Mouse (Mus musculus) midbrain, embryonic 11.5 days (tissue): ENCODE data around the gene A830005F24Rik. TPM values are rescaled to one million over a fixed set of nuclear protein-coding genes. Genes with fewer than 3 reads are reported as not detected.

ENCODE experiments used
- ATAC-seq: fragments of 200-750 bp; cut with Nextera tagmentation; 2 replicates; pipeline ENCODE4 v1.8.0; 2017; ENCODE audit warnings: moderate TSS enrichment, moderate library complexity; ENCODE audit not compliant: low FRiP score
- DNase-seq: peaks from one replicate; pipeline ENCODE4 v3.0.0; 2015; ENCODE audit warnings: low spot score; ENCODE audit errors: missing footprints
- H3K27ac ChIP-seq: fragments of 300-500 bp; sonication (generic); 2 replicates; pipeline ENCODE4 v1.5.1; 2014; ENCODE audit warnings: low read depth, low read length
- H3K27me3 ChIP-seq: fragments of 300-500 bp; sonication (generic); 2 replicates; pipeline ENCODE4 v1.6.1; 2014; ENCODE audit warnings: mild to moderate bottlenecking, low read length, moderate library complexity, mixed read lengths; ENCODE audit not compliant: control insufficient read depth, insufficient read depth
- H3K36me3 ChIP-seq: fragments of 300-500 bp; sonication (generic); 2 replicates; pipeline ENCODE4 v1.6.1; 2014; ENCODE audit warnings: mild to moderate bottlenecking, low read length, moderate library complexity, mixed read lengths; ENCODE audit not compliant: control insufficient read depth, insufficient read depth
- H3K4me1 ChIP-seq: fragments of 300-500 bp; sonication (generic); 2 replicates; pipeline ENCODE4 v1.6.1; 2014; ENCODE audit warnings: low read length; ENCODE audit not compliant: control insufficient read depth, insufficient read depth
- H3K4me2 ChIP-seq: fragments of 300-500 bp; sonication (generic); 2 replicates; pipeline ENCODE4 v1.6.1; 2014; ENCODE audit warnings: mild to moderate bottlenecking, moderate library complexity
- H3K4me3 ChIP-seq: fragments of 300-500 bp; sonication (generic); 2 replicates; pipeline ENCODE4 v1.5.1; 2014; ENCODE audit warnings: low read depth, low read length
- H3K9ac ChIP-seq: fragments of 300-500 bp; sonication (generic); 2 replicates; pipeline ENCODE4 v1.6.1; 2014; ENCODE audit warnings: low read length
- H3K9me3 ChIP-seq: fragments of 300-500 bp; sonication (generic); 2 replicates; pipeline ENCODE4 v1.6.1; 2016; ENCODE audit warnings: low read length; ENCODE audit not compliant: control insufficient read depth
- WGBS: fragments of 180-500 bp; shearing (Covaris S2); extraction: QIAGEN DNeasy Blood & Tissue Kit; methylation state at CpG from one replicate; pipeline ENCODE4 v1.1.7; 2014; 5-methylcytosine and 5-hydroxymethylcytosine counted together
- polyA plus RNA-seq: library from polyadenylated mRNA; unstranded; fragments of >200 nt; fragmentation: Nextera tagmentation; extraction: Ambion mirVana; gene quantifications from 2 replicates; pipeline ENCODE4 v1.2.1, GENCODE M21; 2014

The A830005F24Rik gene
- polyA plus RNA-seq, result 2.9 and 3.1 TPM in 2 replicates

- Histone ChIP-seq H3K36me3 (no peaks in the 10 kb centered on the region), H3K9me3 (no peaks in the 10 kb centered on the region), H3K27ac (no peak within 1 kb of the TSS), H3K9ac (peak within 1 kb of the TSS; percentile 73), H3K4me3 (peak within 1 kb of the TSS; percentile 73), H3K4me1 (peaks cover 5% of the 10 kb centered on the region), H3K27me3 (no peaks in the 10 kb centered on the region), H3K4me2 (peak within 1 kb of the TSS; percentile 87)
- DNase-seq, result peak; percentile 95
- peak; percentile 98 for ATAC-seq
- 3% methylated on average over 34 of the region's 34 CpGs for WGBS
These were observed at the start of gene A830005F24Rik, which contains the start of gene Zfp169 for GRCm38 (mm10) chr13:48513003-48513929. TSS of gene A830005F24Rik (plus strand) at chr13:48513570. TSS of gene Zfp169 (minus strand) at chr13:48513451.

- ATAC-seq, result no peak
- WGBS, result 19% methylated on average over 4 of the region's 4 CpGs
These were observed 49.2 kb upstream of the A830005F24Rik start for GRCm38 (mm10) chr13:48464170-48464569.

GRCm38 (mm10) chr13:48466186-48466585 lies 47.2 kb upstream of the A830005F24Rik start:
- ATAC-seq, result no peak
- H3K27ac ChIP-seq, result no peak overlapping the region
- H3K27me3 ChIP-seq, result no peaks in the 10 kb centered on the region
- H3K9ac ChIP-seq, result peak overlapping the region; percentile 22; the same call in 1 of the 2 replicates
- no peaks in the 10 kb centered on the region for H3K4me1 ChIP-seq
- 77% methylated on average over 10 of the region's 10 CpGs for WGBS
- DNase-seq, result peak; percentile 28
- no peak overlapping the region for H3K4me3 ChIP-seq
- no peaks in the 10 kb centered on the region for H3K9me3 ChIP-seq
- no peaks in the 10 kb centered on the region for H3K36me3 ChIP-seq
- H3K4me2 ChIP-seq, result no peak overlapping the region

More at GRCm38 (mm10) chr13:48464170-48464569, 49.2 kb upstream of the A830005F24Rik start:
- H3K4me3 ChIP-seq, result no peak overlapping the region
- H3K9me3 ChIP-seq, result no peaks in the 10 kb centered on the region
- no peaks in the 10 kb centered on the region for H3K27me3 ChIP-seq
- H3K27ac ChIP-seq, result no peak overlapping the region
- no peak overlapping the region for H3K4me2 ChIP-seq
- no peaks in the 10 kb centered on the region for H3K4me1 ChIP-seq
- H3K9ac ChIP-seq, result no peak overlapping the region
- peak; percentile 97 for DNase-seq
- H3K36me3 ChIP-seq, result no peaks in the 10 kb centered on the region

- Histone ChIP-seq H3K27ac (no peak overlapping the region), H3K9ac (no peak overlapping the region), H3K9me3 (no peaks in the 10 kb centered on the region), H3K27me3 (no peaks in the 10 kb centered on the region), H3K36me3 (no peaks in the 10 kb centered on the region), H3K4me3 (no peak overlapping the region), H3K4me1 (no peaks in the 10 kb centered on the region), H3K4me2 (no peak overlapping the region)
- 60% methylated on average over 15 of the region's 15 CpGs for WGBS
- ATAC-seq (no peak), DNase-seq (peak; percentile 72)
These were observed 44.7 kb upstream of the A830005F24Rik start for GRCm38 (mm10) chr13:48468656-48469180.

- Histone ChIP-seq H3K4me1 (no peaks in the 10 kb centered on the region), H3K27me3 (no peaks in the 10 kb centered on the region), H3K4me2 (no peak overlapping the region), H3K9me3 (no peaks in the 10 kb centered on the region), H3K36me3 (0 out of 2 replicates have a peak, but pooled peaks cover 2% of the 10 kb centered on the region), H3K4me3 (no peak overlapping the region), H3K27ac (no peak overlapping the region), H3K9ac (no peak overlapping the region)
- ATAC-seq (no peak), DNase-seq (peak; percentile 51)
- WGBS, result 90% methylated on average over 4 of the region's 4 CpGs
These were observed 29.8 kb upstream of the A830005F24Rik start for GRCm38 (mm10) chr13:48483606-48484005.

- WGBS, result 90% methylated on average over 35 of the region's 35 CpGs
- DNase-seq (no peak), ATAC-seq (no peak)
- H3K9ac ChIP-seq, result no peak overlapping the region
- no peaks in the 10 kb centered on the region for H3K4me1 ChIP-seq
- peaks cover under 1% of the 10 kb centered on the region; the same call in 1 of the 2 replicates for H3K9me3 ChIP-seq
- no peaks in the 10 kb centered on the region for H3K27me3 ChIP-seq
- no peak overlapping the region for H3K4me2 ChIP-seq
- H3K36me3 ChIP-seq, result peaks cover 23% of the 10 kb centered on the region
- H3K4me3 ChIP-seq, result no peak overlapping the region
- H3K27ac ChIP-seq, result no peak overlapping the region
These were observed 22.8 kb upstream of the A830005F24Rik start for GRCm38 (mm10) chr13:48490396-48491182.

GRCm38 (mm10) chr13:48493183-48493582 lies 20.2 kb upstream of the A830005F24Rik start:
- Histone ChIP-seq H3K4me3 (no peak overlapping the region), H3K4me1 (peaks cover 5% of the 10 kb centered on the region), H3K27me3 (no peaks in the 10 kb centered on the region), H3K4me2 (no peak overlapping the region), H3K27ac (no peak overlapping the region), H3K36me3 (peaks cover 22% of the 10 kb centered on the region), H3K9me3 (peaks cover 4% of the 10 kb centered on the region; the same call in 1 of the 2 replicates), H3K9ac (no peak overlapping the region)
- no peak for ATAC-seq
- DNase-seq, result no peak
- 84% methylated on average over 4 of the region's 5 CpGs for WGBS

- H3K27ac ChIP-seq, result no peak overlapping the region
- no peaks in the 10 kb centered on the region for H3K27me3 ChIP-seq
- H3K4me3 ChIP-seq, result peak overlapping the region; percentile 34
- ATAC-seq (peak; percentile 98), DNase-seq (peak; percentile 98)
- H3K4me1 ChIP-seq, result peaks cover 5% of the 10 kb centered on the region
- WGBS, result 7% methylated on average over 15 of the region's 15 CpGs
- H3K9me3 ChIP-seq, result peaks cover 4% of the 10 kb centered on the region; the same call in 1 of the 2 replicates
- H3K36me3 ChIP-seq, result peaks cover 2% of the 10 kb centered on the region
- H3K9ac ChIP-seq, result no peak overlapping the region
- H3K4me2 ChIP-seq, result peak overlapping the region; percentile 37
These were observed 15.6 kb upstream of the A830005F24Rik start for GRCm38 (mm10) chr13:48497693-48498221.
